Mouse (Mus musculus) left cerebral cortex, postnatal 36 days (tissue): ENCODE measurements at regions not wholly inside any gene's neighbourhood (a gene's known extent, or its start where the extent isn't known, plus 50 kb on each side); places are given as distances from the start of the nearest gene placed in this dataset.
"Not testable (repeated sequence)": the region's sequence is repeated elsewhere in the genome, so short reads cannot be mapped to it uniquely, and the experiment has no call there.

Source experiments
- DNase-seq, 2 experiments: peaks; one replicate each; pipeline ENCODE4 v3.0.0; 2021 to 2022; ENCODE audit warnings: low spot score in 2 of 2, mixed read lengths in 1 of 2
- intact Hi-C: fragments of 180-260 bp; cut with DNase I; formaldehyde crosslinking; loops from one replicate; pipeline ENCODE4 v1.15.1; 2025

- intact Hi-C loops, DNase-seq: not testable (repeated sequence)
Observed at GRCm38 (mm10) chr4:55630215-55630614, 97.9 kb upstream of the Klf4 start.

- intact Hi-C loops, result no loop called here
- DNase-seq, result no peak
Observed at GRCm38 (mm10) chr4:55624779-55625178, 92.5 kb upstream of the Klf4 start.

GRCm38 (mm10) chr4:55623151-55623760 lies 91.0 kb upstream of the Klf4 start:
- no peak for DNase-seq
- intact Hi-C loops, result no loop called here

DNA sequence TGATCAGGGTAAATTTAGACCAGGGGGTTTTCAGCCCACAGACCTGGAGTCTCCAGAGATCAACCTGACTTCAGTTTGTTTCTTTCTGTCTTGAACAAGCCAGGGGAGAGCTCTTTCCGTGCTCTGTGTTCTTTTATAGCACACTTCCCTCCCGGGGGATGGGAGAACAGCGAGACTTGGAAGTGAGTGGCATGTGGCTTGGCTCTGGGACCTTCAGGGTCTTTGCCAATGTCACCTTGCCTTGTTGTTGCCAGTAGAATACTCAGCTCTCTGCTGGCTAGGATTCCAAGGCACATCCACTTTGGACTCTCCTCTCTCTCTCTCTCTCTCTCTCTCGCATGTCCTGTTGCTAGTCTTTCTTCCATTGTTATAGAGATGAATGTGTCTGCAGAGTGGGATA lies 90.4 kb upstream of the Klf4 start:
- intact Hi-C loops, result no loop called here

DNA sequence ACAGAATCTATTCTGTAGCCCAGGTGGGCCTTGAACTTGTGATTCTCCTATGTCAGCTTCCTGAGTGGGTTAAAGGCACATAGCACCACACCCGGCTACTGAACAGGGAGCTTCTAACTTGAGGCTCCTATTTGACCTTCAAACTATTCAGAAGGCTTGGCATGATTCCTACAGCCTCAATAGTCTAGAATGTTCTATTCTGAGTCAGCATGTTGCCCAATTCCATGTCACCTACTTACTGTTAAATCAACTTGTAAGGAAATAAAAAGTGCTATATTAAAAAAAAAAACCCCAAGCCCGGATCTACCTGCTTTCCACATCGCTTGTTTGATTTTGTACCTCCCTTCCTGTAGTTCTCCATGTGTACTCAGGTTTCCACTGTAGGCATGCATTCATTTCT lies 87.6 kb upstream of the Klf4 start:
- intact Hi-C loops, result no loop called here

More for the DNA sequence above, 90.4 kb upstream of the Klf4 start:
- no peak for DNase-seq

DNA sequence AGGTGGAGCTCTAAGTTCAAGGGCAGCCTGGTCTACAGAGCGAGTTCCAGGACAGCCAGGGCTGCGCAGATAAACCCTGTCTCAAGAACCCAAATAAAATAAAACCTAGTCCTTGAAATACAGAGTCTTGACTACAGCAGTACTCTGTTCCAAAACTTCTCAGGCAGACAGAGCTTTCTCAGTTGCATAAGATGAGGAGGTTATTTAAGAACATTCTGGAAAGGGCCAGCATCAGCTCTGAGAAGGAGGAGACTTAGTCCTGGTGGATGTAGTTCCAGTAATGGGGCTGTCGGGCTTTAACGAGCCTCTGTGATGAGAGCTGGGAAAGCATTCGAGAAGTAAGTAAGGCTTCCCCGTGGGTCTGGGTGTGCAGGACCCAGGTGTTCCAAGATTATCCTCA lies 83.5 kb upstream of the Klf4 start:
- no peak for DNase-seq
- intact Hi-C loops, result no loop called here

More for the DNA sequence above, 87.6 kb upstream of the Klf4 start:
- DNase-seq, result no peak

GRCm38 (mm10) chr4:55613523-55613922 lies 81.3 kb upstream of the Klf4 start:
- no peak for DNase-seq
- intact Hi-C loops, result no loop called here

GRCm38 (mm10) chr4:55610998-55611397 lies 78.7 kb upstream of the Klf4 start:
- intact Hi-C loops, result no loop called here
- no peak for DNase-seq

DNA sequence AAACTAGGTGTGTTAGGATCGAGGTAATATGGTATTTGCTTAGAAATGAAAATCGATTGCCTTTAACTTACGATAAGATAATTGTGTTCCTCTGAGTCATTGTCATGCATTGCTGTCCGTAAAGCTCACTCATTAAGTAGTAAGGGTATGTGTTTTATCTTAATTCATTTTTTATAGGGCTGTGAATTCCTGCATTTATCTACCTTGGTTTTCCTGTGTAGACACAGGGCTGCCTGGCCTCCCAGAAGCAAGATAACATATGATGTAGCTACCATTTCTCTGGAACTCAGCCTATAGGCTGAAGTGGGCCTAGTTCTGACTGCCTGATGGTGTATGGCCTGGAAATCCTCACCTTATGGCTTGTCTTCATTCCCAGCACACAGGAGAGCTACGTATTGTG lies 76.9 kb upstream of the Klf4 start:
- intact Hi-C loops, result no loop called here
- no peak for DNase-seq

- no peak for DNase-seq
- intact Hi-C loops, result no loop called here
Observed at GRCm38 (mm10) chr4:55605541-55605940, 73.3 kb upstream of the Klf4 start.

DNA sequence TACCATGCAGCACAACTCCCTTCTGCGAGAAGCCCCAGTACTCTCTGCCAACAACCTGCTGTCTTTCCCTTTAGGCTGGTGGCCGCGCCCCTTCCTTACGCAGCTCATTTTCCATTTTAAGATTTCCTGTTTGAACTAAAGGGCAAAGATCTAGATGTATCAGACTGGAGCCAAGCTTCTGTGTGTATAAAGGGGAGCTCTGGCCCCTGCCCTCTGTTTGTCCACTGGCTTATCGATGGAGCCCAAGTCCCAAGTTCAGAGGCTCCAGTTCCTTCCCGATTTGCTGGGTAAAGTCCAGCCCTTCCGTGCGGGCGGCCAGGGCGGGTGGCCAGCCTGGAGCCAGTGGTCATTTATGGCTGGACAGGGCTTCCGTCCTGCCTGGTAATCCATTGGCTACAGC lies 72.6 kb upstream of the Klf4 start:
- intact Hi-C loops, result no loop called here
- no peak for DNase-seq

GRCm38 (mm10) chr4:55603821-55604435 lies 71.7 kb upstream of the Klf4 start:
- intact Hi-C loops, result no loop called here
- no peak for DNase-seq

GRCm38 (mm10) chr4:55595203-55595602 lies 62.9 kb upstream of the Klf4 start:
- DNase-seq, result peak; percentile 38 to 49
- intact Hi-C loops, result no loop called here

DNA sequence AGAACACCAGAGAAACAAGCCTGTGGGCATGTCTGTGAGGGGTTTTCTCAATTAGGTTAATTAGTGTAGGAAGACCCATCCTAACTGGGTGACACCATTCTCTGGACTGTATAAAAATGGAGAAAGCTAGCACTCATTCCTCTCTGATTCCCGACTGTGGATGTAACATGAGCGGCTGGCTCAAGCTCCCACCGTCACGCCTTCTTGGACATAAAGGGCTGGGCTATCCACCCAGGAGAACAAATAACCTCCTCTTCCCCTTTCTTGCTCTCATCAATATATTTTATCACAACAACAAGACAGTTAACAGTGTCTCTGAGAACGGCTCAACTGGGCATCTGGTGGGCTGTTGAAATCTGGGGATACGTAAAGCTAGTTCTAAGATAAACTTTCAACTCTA lies 62.4 kb upstream of the Klf4 start:
- no peak for DNase-seq
- intact Hi-C loops, result no loop called here

- DNase-seq, result no peak
- intact Hi-C loops, result no loop called here
Observed at GRCm38 (mm10) chr4:55593132-55593531, 60.9 kb upstream of the Klf4 start.

GRCm38 (mm10) chr4:55586212-55586611 lies 53.9 kb upstream of the Klf4 start:
- intact Hi-C loops, result no loop called here
- DNase-seq, result no peak

DNA sequence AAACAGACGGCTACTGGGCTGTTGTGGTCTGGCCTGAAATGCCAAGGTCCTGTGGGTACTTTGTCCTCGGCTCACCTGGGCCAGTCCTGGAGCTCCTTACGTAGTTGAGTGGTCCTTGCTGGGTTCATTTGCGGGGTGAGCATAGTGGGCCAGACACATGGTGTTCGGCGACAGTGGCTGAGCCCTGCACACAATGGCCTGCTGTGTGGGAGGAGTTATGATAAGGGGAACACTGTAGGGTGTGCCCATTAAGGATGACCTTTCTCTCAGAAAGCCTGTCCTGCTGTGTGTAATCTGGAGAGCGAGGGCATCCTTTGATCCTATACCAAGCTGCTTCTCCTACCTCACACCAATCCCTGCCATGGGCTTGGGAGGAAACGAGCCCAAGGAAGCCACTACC lies 51.3 kb upstream of the Klf4 start:
- DNase-seq, result no peak

More for the DNA sequence above, 51.3 kb upstream of the Klf4 start:
- intact Hi-C loops, result no loop called here
